Mouse (Mus musculus): ENCODE data around the gene Ak7.

Gene Ak7

GRCm38 (mm10) chr12:105727268-105727667 is 21.5 kb downstream of the Ak7 start:
- ATAC-seq (ENCODE audit: insufficient number of reproducible peaks, low FRiP score, low TSS enrichment), result no peak

DNA sequence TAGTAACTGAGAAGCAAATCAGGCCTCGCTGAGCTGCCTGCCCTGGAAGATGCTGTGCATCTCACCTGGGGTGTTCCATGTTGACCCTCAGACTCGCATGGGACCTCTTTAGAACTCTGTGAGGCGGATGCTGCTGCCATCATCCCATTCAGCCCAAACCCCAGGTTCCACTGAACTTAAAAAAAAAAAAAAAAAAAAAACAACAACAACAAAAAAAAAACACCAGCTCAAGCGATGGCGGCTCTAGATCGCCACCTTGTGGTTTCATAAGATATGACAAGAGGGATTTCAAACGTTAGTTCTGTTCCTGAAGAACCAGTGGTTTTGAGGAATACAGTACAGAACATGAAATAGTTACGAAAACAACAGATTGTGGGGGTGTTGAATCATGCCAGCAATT is 22.2 kb downstream of the Ak7 start:
- ATAC-seq (ENCODE audit: insufficient number of reproducible peaks, low FRiP score, low TSS enrichment), result no peak

- no peak for ATAC-seq (ENCODE audit: insufficient number of reproducible peaks, low FRiP score, low TSS enrichment)
Measured at GRCm38 (mm10) chr12:105730851-105731460, 25.2 kb downstream of the Ak7 start.

DNA sequence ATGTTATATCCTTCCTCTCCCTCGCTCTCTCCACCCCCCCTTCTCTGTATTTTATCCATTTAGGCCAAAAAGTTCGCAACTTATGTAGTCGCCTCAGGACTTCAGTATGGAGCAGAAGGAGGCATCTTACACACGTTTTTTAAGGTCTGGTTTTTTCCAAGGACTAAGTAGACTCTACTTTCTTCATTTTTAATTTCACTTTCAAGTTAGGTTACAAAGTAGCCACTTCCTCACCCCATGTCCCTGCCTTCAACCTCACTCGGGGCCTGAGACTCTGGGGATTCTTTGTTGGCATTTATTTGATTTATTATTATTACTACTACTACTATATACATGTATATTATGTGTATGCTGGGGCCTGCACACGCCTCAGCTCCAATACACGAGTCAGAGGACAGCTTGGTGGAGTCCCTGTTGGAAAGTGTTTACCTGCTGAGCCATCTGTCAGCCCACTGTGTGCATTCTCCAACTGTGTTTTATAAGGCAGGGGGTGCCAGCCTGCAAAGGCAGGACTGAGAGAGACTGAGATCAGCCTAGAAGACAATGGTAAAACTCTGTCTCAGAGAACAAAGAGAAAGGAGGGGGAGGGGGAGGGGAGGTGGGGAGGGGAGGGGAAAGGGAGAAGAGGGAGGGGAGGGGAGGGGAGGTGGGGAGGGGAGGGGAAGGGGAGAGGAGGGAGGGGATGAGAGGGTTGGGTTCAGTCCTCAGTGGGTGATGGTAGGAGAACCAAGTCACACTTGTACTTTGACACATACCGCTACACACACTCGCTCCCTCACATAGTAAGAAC is 27.8 kb downstream of the Ak7 start:
- no peak for ATAC-seq (ENCODE audit: insufficient number of reproducible peaks, low FRiP score, low TSS enrichment)

GRCm38 (mm10) chr12:105735226-105735888 is 29.6 kb downstream of the Ak7 start:
- ATAC-seq (ENCODE audit: insufficient number of reproducible peaks, low FRiP score, low TSS enrichment), result no peak

- ATAC-seq (ENCODE audit: insufficient number of reproducible peaks, low FRiP score, low TSS enrichment), result no peak
Measured at GRCm38 (mm10) chr12:105735889-105736251, 30.1 kb downstream of the Ak7 start.

- no peak for ATAC-seq (ENCODE audit: insufficient number of reproducible peaks, low FRiP score, low TSS enrichment)
Measured at GRCm38 (mm10) chr12:105738316-105739096, 32.7 kb downstream of the Ak7 start.

- no peak for ATAC-seq (ENCODE audit: insufficient number of reproducible peaks, low FRiP score, low TSS enrichment)
Measured at GRCm38 (mm10) chr12:105739656-105740055, 33.9 kb downstream of the Ak7 start.

DNA sequence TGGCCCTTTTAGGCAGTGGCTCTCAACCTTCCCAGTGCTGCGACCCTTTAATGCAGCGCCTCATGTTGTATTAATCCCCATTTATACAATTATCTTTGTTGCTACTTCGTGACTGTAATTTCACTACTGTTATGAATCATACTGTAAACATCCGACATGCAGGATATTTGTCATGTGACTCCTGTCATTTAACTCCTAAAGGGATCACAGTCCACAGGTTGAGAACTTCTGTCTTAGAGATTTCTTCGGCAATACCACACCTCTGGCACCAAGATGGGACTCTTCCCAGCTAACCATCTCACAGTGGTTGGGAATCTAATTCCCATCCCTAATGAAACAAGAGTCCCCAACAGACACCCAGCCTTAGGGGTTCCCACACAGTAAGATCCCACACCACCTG is 42.3 kb downstream of the Ak7 start:
- ATAC-seq (ENCODE audit: insufficient number of reproducible peaks, low FRiP score, low TSS enrichment), result no peak

- ATAC-seq (ENCODE audit: insufficient number of reproducible peaks, low FRiP score, low TSS enrichment), result no peak
Measured at GRCm38 (mm10) chr12:105753813-105754212, 48.0 kb downstream of the Ak7 start.

- no peak for ATAC-seq (ENCODE audit: insufficient number of reproducible peaks, low FRiP score, low TSS enrichment)
Measured at GRCm38 (mm10) chr12:105757816-105758497, 52.2 kb downstream of the Ak7 start.

GRCm38 (mm10) chr12:105758911-105759310 is 53.1 kb downstream of the Ak7 start:
- no peak for ATAC-seq (ENCODE audit: insufficient number of reproducible peaks, low FRiP score, low TSS enrichment)

GRCm38 (mm10) chr12:105759849-105760478 is 54.2 kb downstream of the Ak7 start:
- no peak for ATAC-seq (ENCODE audit: insufficient number of reproducible peaks, low FRiP score, low TSS enrichment)

DNA sequence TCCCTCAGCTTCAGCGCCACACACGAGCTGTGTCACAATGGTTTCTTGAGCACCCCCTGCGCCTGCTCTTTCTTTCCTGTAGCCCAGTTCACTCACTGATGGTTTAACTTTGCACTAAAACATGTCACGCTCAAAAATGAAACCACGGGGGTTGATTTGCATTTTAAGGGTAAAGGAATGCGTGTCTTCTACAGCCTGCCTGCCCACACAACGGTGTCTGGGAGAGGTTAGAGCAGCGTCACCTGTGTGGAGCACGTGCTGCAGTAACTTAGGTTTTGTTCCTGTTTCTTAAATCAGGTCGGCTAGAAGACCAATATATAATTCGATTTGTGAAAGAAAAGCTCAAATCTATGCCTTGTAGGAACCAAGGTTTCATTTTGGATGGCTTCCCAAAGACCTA is 55.4 kb downstream of the Ak7 start:
- no peak for ATAC-seq (ENCODE audit: insufficient number of reproducible peaks, low FRiP score, low TSS enrichment)

DNA sequence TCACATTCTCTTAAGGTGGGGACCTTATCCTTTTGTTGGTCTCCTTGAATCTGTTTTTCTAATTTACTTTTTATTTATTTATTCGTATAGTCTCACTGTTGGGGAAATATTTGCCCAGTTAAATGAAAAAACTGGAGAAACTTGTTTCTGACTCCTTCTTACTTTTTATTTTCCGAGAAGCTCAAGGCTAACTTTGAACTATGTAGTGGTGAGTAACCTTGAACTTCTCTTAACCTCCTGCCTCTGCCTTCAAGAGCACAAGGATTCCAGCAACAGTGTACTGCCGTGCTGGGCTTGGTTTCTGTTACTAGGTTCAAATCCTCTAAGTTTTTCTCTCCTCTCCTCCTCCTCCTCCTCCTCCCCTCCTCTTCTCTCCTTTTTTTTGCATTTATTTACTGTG is 55.9 kb downstream of the Ak7 start:
- ATAC-seq (ENCODE audit: insufficient number of reproducible peaks, low FRiP score, low TSS enrichment), result no peak

DNA sequence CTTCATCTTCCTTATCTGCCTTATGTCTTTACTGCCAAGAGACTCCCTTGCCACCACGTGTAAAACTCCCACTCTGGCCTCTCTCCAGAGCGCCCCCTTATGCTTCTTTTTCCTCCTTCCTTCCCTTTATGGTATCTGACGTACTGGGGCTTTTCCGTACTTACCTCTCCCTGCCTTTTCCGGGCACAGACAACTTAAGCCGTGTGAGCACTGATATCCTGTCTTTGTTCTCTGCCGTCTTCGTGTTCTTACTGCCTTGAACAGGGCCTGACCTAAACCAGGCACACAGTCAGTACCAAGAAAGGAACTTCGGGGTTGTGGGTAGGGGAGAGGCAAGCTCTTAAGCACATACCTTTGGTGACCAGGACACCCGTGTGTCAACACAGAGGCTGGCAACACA is 63.9 kb downstream of the Ak7 start:
- no peak for ATAC-seq (ENCODE audit: insufficient number of reproducible peaks, low FRiP score, low TSS enrichment)

DNA sequence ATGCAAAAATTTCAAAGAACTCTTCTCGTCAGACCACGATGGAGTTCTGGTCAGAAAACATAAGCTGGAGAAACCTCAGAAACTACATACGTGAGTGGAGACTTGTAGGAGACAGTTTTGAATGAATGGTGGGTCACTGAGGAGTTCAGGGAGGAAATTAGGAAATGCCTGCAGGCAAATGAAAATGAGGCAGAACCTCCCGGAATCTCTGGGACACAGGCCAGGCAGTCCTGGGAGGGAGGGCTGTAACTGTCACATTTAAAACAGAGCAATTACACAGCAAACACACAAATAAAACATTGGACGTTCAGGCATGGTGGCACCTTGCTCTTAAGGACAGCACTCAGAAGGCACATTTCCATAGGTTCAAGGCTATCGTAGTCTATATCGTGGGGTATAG is 69.1 kb downstream of the Ak7 start:
- ATAC-seq (ENCODE audit: insufficient number of reproducible peaks, low FRiP score, low TSS enrichment), result no peak

- no peak for ATAC-seq (ENCODE audit: insufficient number of reproducible peaks, low FRiP score, low TSS enrichment)
Measured at GRCm38 (mm10) chr12:105777651-105778050, 71.9 kb downstream of the Ak7 start.

DNA sequence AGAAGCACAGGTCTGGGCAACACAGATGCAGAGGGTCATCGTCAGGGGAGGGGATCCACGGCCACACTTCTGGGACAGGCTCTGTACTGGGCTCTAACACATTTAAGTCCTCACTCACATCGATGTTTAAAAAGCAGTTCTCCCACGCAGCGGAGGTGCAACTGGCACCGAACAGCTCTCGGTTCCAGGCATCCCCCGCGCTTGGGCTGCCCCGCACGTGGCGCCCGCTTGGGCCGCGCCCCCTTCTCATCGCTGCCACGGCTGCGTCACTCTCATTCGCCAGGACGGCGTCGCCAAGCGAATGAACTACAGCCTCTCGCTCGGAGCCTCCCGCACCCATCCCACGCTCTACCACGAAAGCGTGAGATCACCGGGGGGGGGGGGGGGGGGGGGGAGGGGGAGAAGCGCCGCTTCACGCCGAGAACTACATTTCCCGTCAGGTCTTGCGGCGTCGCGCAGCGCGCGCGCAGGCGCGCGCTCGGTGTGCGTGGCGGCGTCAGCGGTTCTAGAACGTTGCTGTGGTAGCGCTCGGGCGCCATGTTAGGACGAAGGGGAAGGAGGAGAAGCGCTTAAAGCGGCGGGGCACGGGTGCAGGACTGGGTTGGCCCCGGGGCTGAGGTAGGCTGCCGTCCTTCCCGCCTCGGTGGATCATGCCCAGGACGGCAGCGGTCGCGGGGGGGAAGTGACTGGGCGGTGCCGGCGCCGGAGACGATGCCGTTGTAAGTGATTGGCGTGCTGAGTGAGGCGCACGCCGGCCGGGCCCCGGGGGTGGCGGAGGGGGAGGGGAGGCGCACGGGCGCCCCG is 78.6 kb downstream of the Ak7 start, which contains the start of gene Papola:
Papola (plus strand) TSS at position 499 of the 804 bp plus-strand sequence.
- ATAC-seq (ENCODE audit: insufficient number of reproducible peaks, low FRiP score, low TSS enrichment), result peak; percentile 90
